Mouse (Mus musculus) heart, adult 2 months (tissue): ENCODE results near the gene Gm8332.
"Not testable (repeated sequence)": the region's sequence is repeated elsewhere in the genome, so short reads cannot be mapped to it uniquely, and the experiment has no call there.

Source experiments
- CTCF ChIP-seq: fragments of 200-600 bp; IDR thresholded peaks from 2 replicates; pipeline ENCODE4 v1.8.1; 2022; ENCODE audit warnings: antibody characterized with exemption, mild to moderate bottlenecking, moderate library complexity
- POLR2A ChIP-seq: fragments of 200-500 bp; IDR thresholded peaks from 2 replicates; pipeline ENCODE4 v1.6.1; 2011; ENCODE audit warnings: mild to moderate bottlenecking, low read depth, low read length, control low read depth; ENCODE audit not compliant: insufficient read depth

- TF ChIP-seq CTCF, POLR2A: not testable (repeated sequence)
Measured at GRCm38 (mm10) chr12:88245786-88246185, 4.1 kb downstream of the Gm8332 start.
